Mouse (Mus musculus) embryonic fibroblast, embryonic 13.5 days (primary cell): ENCODE data around the gene Nutf2.

Experiments used
- CTCF ChIP-seq: IDR thresholded peaks from 2 replicates; pipeline ENCODE4 v1.5.1; 2011; ENCODE audit warnings: mild to moderate bottlenecking, control low read depth, low read length, moderate library complexity, borderline replicate concordance; ENCODE audit not compliant: insufficient read depth
- POLR2A ChIP-seq: IDR thresholded peaks from 2 replicates; pipeline ENCODE4 v1.6.1; 2011; ENCODE audit warnings: low read depth, mild to moderate bottlenecking, control low read depth, low read length, moderate library complexity

- TF ChIP-seq CTCF (no peak), POLR2A (no peak)
These were observed 59.0 kb downstream of the Nutf2 start for GRCm38 (mm10) chr8:105919390-105919789.
